Mouse (Mus musculus): ENCODE results near the gene Gm10718. TPM values are rescaled to one million over a fixed set of nuclear protein-coding genes. Genes with fewer than 3 reads are reported as not detected.
"Not testable (repeated sequence)": the region's sequence is repeated elsewhere in the genome, so short reads cannot be mapped to it uniquely, and the experiment has no call there.

Gene Gm10718
- total RNA-seq, 2 experiments from 2014 or later = 0.54 to 1.4 TPM

DNA sequence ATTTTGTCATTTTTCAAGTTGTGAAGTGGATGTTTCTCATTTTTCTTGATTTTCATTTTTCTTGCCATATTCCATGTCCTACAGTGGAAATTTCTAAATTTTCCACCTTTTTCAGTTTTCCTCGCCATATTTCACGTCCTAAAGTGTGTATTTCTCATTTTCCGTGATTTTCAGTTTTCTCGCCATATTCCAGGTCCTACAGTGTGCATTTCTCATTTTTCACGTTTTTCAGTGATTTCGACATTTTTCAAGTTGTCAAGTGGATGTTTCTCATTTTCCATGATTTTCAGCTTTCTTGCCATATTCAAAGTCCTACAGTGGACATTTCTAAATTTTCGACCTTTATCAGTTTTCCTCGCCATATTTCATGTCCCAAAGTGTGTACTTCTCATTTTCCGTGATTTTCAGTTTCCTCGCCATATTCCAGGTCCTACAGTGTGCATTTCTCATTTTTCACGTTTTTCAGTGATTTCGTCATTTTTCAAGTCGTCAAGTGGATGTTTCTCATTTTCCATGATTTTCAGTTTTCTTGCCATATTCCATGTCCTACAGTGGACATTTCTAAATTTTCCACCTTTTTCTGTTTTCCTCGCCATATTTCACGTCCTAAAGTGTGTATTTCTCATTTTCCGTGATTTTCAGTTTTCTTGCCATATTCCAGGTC lies 770 bp downstream of the Gm10718 start:
- DNase-seq (ENCODE audit: extremely low spot score in 1 of 2, low spot score in 2 of 2) = peak; percentile 25 to 85
- intact Hi-C loops (cut with DNase I) = not testable (repeated sequence)

DNA sequence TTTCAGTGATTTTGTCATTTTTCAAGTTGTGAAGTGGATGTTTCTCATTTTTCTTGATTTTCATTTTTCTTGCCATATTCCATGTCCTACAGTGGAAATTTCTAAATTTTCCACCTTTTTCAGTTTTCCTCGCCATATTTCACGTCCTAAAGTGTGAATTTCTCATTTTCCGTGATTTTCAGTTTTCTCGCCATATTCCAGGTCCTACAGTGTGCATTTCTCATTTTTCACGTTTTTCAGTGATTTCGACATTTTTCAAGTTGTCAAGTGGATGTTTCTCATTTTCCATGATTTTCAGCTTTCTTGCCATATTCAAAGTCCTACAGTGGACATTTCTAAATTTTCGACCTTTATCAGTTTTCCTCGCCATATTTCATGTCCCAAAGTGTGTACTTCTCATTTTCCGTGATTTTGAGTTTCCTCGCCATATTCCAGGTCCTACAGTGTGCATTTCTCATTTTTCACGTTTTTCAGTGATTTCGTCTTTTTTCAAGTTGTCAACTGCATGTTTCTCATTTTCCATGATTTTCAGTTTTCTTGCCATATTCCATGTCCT lies 1.6 kb downstream of the Gm10718 start, which contains the start of gene Gm10717:
Gm10717 (plus strand) TSS at position 506 of the 556 bp plus-strand sequence.
- intact Hi-C loops (cut with DNase I) = not testable (repeated sequence)
- peak; percentile 31 to 40 for DNase-seq (ENCODE audit: extremely low spot score in 1 of 2, low spot score in 2 of 2)

DNA sequence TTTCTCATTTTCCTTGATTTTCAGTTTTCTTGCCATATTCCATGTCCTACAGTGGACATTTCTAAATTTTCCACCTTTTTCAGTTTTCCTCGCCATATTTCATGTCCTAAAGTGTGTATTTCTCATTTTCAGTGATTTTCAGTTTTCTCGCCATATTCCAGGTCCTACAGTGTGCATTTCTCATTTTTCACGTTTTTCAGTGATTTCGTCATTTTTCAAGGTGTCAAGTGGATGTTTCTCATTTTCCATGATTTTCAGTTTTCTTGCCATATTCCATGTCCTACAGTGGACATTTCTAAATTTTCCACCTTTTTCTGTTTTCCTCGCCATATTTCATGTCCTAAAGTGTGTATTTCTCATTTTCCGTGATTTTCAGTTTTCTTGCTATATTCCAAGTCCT lies 2.3 kb downstream of the Gm10718 start:
- peak; percentile 33 to 85 for DNase-seq (ENCODE audit: extremely low spot score in 1 of 2, low spot score in 2 of 2)
- intact Hi-C loops (cut with DNase I) = not testable (repeated sequence)

DNA sequence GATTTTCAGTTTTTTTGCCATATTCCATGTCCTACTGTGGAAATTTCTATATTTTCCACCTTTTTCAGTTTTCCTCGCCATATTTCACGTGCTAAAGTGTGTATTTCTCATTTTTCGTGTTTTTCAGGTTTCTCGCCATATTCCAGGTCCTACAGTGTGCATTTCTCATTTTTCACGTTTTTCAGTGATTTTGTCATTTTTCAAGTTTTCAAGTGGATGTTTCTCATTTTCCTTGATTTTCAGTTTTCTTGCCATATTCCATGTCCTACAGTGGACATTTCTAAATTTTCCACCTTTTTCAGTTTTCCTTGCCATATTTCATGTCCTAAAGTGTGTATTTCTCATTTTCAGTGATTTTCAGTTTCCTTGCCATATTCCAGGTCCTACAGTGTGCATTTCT lies 2.8 kb downstream of the Gm10718 start:
- intact Hi-C loops (cut with DNase I); DNase-seq (ENCODE audit: extremely low spot score in 1 of 2, low spot score in 2 of 2): not testable (repeated sequence)

DNA sequence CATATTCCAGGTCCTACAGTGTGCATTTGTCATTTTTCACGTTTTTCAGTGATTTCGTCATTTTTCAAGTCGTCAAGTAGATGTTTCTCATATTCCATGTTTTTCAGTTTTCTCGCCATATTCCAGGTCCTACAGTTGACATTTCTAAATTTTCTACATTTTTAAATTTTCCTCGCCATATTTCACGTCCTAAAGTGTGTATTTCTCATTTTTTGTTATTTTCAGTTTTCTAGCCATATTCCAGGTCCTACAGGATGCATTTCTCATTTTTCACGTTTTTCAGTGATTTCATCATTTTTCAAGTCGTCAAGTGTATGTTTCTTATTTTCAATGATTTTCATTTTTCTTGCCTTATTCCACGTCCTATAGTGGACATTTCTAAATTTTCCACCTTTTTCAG lies 3.4 kb downstream of the Gm10718 start:
- intact Hi-C loops (cut with DNase I); DNase-seq (ENCODE audit: extremely low spot score in 1 of 2, low spot score in 2 of 2): not testable (repeated sequence)

DNA sequence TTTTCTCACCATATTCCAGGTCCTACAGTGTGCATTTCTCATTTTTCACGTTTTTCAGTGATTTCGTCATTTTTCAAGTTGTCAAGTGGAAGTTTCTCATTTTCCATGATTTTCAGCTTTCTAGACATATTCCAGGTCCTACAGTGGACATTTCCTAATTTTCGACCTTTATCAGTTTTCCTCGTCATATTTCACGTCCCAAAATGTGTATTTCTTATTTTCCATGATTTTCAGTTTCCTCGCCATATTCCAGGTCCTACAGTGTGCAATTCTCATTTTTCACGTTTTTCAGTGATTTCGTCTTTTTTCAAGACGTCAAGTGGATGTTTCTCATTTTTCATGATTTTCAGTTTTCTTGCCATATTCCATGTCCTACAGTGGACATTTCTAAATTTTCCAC lies 3.9 kb downstream of the Gm10718 start:
- intact Hi-C loops (cut with DNase I); DNase-seq (ENCODE audit: extremely low spot score in 1 of 2, low spot score in 2 of 2): not testable (repeated sequence)

DNA sequence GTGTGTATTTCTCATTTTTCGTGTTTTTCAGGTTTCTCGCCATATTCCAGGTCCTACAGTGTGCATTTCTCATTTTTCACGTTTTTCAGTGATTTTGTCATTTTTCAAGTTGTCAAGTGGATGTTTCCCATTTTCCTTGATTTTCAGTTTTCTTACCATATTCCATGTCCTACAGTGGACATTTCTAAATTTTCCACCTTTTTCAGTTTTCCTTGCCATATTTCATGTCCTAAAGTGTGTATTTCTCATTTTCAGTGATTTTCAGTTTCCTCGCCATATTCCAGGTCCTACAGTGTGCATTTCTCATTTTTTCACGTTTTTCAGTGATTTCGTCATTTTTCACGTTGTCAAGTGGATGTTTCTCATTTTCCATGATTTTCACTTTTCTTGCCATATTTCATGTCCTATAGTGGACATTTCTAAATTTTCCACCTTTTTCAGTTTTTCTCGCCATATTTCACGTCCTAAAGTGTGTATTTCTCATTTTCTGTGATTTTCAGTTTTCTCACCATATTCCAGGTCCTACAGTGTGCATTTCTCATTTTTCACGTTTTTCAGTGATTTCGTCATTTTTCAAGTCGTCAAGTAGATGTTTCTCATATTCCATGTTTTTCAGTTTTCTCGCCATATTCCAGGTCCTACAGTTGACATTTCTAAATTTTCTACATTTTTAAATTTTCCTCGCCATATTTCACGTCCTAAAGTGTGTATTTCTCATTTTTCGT lies 6.1 kb downstream of the Gm10718 start:
- intact Hi-C loops (cut with DNase I) = not testable (repeated sequence)
- peak in 1 of 2 experiments; percentile 19 for DNase-seq (ENCODE audit: extremely low spot score in 1 of 2, low spot score in 2 of 2)

DNA sequence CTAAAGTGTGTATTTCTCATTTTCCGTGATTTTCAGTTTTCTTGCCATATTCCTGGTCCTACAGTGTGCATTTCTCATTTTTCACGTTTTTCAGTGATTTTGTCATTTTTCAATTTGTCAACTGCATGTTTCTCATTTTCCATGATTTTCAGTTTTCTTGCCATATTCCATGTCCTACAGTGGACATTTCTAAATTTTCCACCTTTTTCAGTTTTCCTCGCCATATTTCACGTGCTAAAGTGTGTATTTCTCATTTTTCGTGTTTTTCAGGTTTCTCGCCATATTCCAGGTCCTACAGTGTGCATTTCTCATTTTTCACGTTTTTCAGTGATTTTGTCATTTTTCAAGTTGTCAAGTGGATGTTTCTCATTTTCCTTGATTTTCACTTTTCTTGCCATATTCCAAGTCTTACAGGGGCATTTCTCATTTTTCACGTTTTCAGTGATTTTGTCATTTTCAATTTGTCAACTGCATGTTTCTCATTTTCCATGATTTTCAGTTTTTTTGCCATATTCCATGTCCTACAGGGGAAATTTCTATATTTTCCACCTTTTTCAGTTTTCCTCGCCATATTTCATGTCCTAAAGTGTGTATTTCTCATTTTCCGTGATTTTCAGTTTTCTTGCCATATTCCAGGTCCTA lies 7.5 kb downstream of the Gm10718 start:
- DNase-seq (ENCODE audit: extremely low spot score in 1 of 2, low spot score in 2 of 2); intact Hi-C loops (cut with DNase I): not testable (repeated sequence)

DNA sequence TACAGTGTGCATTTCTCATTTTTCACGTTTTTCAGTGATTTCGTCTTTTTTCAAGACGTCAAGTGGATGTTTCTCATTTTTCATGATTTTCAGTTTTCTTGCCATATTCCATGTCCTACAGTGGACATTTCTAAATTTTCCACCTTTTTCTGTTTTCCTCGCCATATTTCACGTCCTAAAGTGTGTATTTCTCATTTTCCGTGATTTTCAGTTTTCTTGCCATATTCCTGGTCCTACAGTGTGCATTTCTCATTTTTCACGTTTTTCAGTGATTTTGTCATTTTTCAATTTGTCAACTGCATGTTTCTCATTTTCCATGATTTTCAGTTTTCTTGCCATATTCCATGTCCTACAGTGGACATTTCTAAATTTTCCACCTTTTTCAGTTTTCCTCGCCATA lies 11.0 kb downstream of the Gm10718 start, which contains the start of gene Gm17535:
Gm17535 (plus strand) TSS at position 301 of the 400 bp plus-strand sequence.
- DNase-seq (ENCODE audit: extremely low spot score in 1 of 2, low spot score in 2 of 2); intact Hi-C loops (cut with DNase I): not testable (repeated sequence)

DNA sequence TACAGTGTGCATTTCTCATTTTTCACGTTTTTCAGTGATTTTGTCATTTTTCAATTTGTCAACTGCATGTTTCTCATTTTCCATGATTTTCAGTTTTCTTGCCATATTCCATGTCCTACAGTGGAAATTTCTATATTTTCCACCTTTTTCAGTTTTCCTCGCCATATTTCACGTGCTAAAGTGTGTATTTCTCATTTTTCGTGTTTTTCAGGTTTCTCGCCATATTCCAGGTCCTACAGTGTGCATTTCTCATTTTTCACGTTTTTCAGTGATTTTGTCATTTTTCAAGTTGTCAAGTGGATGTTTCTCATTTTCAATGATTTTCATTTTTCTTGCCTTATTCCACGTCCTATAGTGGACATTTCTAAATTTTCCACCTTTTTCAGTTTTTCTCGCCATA lies 13.2 kb downstream of the Gm10718 start, which contains the start of gene Gm10715:
Gm10715 (plus strand) TSS at position 301 of the 400 bp plus-strand sequence.
- DNase-seq (ENCODE audit: extremely low spot score in 1 of 2, low spot score in 2 of 2); intact Hi-C loops (cut with DNase I): not testable (repeated sequence)

DNA sequence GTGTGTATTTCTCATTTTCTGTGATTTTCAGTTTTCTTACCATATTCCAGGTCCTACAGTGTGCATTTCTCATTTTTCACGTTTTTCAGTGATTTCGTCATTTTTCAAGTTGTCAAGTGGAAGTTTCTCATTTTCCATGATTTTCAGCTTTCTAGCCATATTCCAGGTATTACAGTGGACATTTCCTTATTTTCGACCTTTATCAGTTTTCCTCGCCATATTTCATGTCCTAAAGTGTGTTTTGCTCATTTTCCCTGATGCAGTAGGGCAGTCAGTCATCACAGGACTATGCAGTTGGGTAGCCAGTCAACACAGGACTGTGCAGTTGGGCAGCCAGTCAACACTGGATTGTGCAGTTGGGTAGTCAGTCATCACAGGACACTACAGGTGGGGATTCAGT lies 14.8 kb downstream of the Gm10718 start:
- not testable (repeated sequence) for DNase-seq (ENCODE audit: extremely low spot score in 1 of 2, low spot score in 2 of 2)

More for the DNA sequence above, 14.8 kb downstream of the Gm10718 start:
- intact Hi-C loops (cut with DNase I) = not testable (repeated sequence)

Small RNA genes within 50 kb of the gene (microRNA-seq; reads per million reads assigned to microRNA genes)
- not detected for gene Mir101c

Other genes starting within 250 kb of the Gm10718 start
- gene Gm10722, start 22.6 kb upstream of the Gm10718 start, total RNA-seq (2021) = not detected
- not detected for gene Gm11168, start 20.2 kb upstream of the Gm10718 start, total RNA-seq (2021)
- 1 to 10 TPM in 1 of 2 experiments, not detected in 1; 1.4 TPM for gene Gm10721, start 10.4 kb upstream of the Gm10718 start, total RNA-seq (2021)
- not detected for gene Gm10720, start 7.9 kb upstream of the Gm10718 start, total RNA-seq (2021)
- gene Gm10719, start 6.1 kb upstream of the Gm10718 start, total RNA-seq (2021) = not detected
- under 1 TPM in 1 of 2 experiments, not detected in 1; 0.73 TPM for gene Gm10717, start 1.9 kb downstream of the Gm10718 start, total RNA-seq (2021)
- not detected for gene Gm17535, start 11.1 kb downstream of the Gm10718 start, total RNA-seq (2021)
- not detected for gene Gm10715, start 13.3 kb downstream of the Gm10718 start, total RNA-seq (2021)

Measured in left cerebral cortex, postnatal 10 days (tissue).